Comparison of ENCODE assay signal across 25 mouse cellular contexts in the genomic region with DNA sequence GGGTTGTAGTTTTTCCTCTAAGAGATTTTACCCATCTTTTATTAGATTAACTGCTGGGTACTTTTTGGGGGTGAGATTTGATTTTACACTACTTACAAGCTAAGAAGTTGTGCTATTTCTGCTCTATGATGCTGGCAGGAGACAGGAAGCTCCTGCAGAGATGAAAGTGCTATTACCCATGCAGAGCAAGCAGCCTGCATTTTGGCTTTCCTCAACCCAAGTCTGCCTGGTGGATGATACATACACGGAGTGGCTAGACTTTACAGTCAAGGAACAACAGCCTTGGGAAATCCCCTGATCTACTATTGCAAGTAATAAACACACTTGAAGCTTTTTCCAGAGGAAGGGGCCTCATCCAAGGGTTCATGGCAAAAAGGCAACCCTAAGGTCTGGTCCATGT.
DNase-seq lines count a peak whose midpoint lies in the region; TF ChIP-seq lines count a peak whose summit lies in the region.
"Had no signal": no experiment of that assay in that cellular context is flagged by ENCODE, and none has a peak within 500 bp of the region (broad histone marks: within the 10 kb centered on the region; RNA-seq: fewer than 3 reads in every experiment).

No protein-coding gene starts in this region.

- TF ChIP-seq POLR2A in brain, embryonic 14.5 days (IDR thresholded peaks at IDR 0.05; ENCODE audit: borderline replicate concordance, extremely low read depth, insufficient read depth, insufficient read length, poor library complexity, severe bottlenecking) = no peak

- no peaks in the 10 kb centered on the region for H3K36me3 ChIP-seq in splenic B cell, adult 2 months (ENCODE audit: control insufficient read depth, insufficient read depth, low read length, poor library complexity, severe bottlenecking)
- H3K36me3 ChIP-seq: embryonic facial prominence, embryonic 12.5 days; heart, embryonic 13.5 days; hindbrain, embryonic 13.5 days; limb, embryonic 13.5 days; liver, embryonic 12.5 days had no signal

- peak; percentile 28 to 35 for DNase-seq in spleen, postnatal 36 days (ENCODE audit: low spot score in 2 of 2)
- DNase-seq in spleen, postnatal 14 days (ENCODE audit: low spot score in 2 of 2) = no peak
- peak; percentile 18 for DNase-seq in brain, embryonic 14.5 days (ENCODE audit: low read depth)
- peak; percentile 27 for DNase-seq in splenic B cell, adult 2 months (ENCODE audit: low read depth, low spot score)
- peak; percentile 34 for DNase-seq in thymus, postnatal 4 days
- no peak for DNase-seq in lung, postnatal 36 days
- DNase-seq in retina, embryonic 14.5 days (ENCODE audit: low spot score) = no peak
- DNase-seq in cerebellum, adult 18-20 months = no peak
- DNase-seq: adrenal gland, postnatal 36 days; cerebellum, adult 11 months; cerebellum, postnatal 10 days; forebrain, postnatal 0 days; gastrocnemius, postnatal 14 days; heart, adult 11 months; kidney, adult 9 months; kidney, postnatal 25 days; layer of hippocampus, postnatal 36 days; lung, adult 2 months; lung, postnatal 4 days; right cerebral cortex, postnatal 14 days had no signal

- no peaks in the 10 kb centered on the region for H3K27me3 ChIP-seq in splenic B cell, adult 2 months (ENCODE audit: control insufficient read depth, insufficient read depth, low read length, poor library complexity, severe bottlenecking)
- H3K27me3 ChIP-seq: embryonic facial prominence, embryonic 12.5 days; heart, embryonic 13.5 days; hindbrain, embryonic 13.5 days; limb, embryonic 13.5 days; liver, embryonic 12.5 days had no signal

- no peak for TF ChIP-seq CTCF in brain, embryonic 14.5 days (IDR thresholded peaks at IDR 0.05; ENCODE audit: borderline replicate concordance, extremely low read depth, insufficient read depth, insufficient read length)

Comparison
In these comparisons a context has a peak if more than half of its experiments do, and no peak if none do; other contexts are left out.
1. DNase-seq: peak in spleen, postnatal 36 days (2 of 2), brain, embryonic 14.5 days (single experiment), splenic B cell, adult 2 months (single experiment) and thymus, postnatal 4 days (single experiment); none in spleen, postnatal 14 days (0 of 2), lung, postnatal 36 days (single experiment), retina, embryonic 14.5 days (single experiment) and cerebellum, adult 18-20 months (0 of 2).